Mouse (Mus musculus): ENCODE measurements around the gene Bcl2l12.

Gene Bcl2l12

GRCm38 (mm10) chr7:44986879-44987718 is 11.4 kb downstream of the Bcl2l12 start:
- DNase-seq (ENCODE audit: low spot score): no peak

- peak; percentile 100 for DNase-seq (ENCODE audit: low spot score)
Measured at GRCm38 (mm10) chr7:44986192-44986878, 12.2 kb downstream of the Bcl2l12 start, which contains the start of gene Prmt1. TSS of gene Prmt1 (minus strand) at chr7:44986568.

- peak; percentile 43 for DNase-seq (ENCODE audit: low spot score)
Measured at GRCm38 (mm10) chr7:44985595-44986191, 12.8 kb downstream of the Bcl2l12 start.

- DNase-seq (ENCODE audit: low spot score): no peak
Measured at GRCm38 (mm10) chr7:44984833-44985164, 13.7 kb downstream of the Bcl2l12 start.

- no peak for DNase-seq (ENCODE audit: low spot score)
Measured at GRCm38 (mm10) chr7:44983944-44984832, 14.3 kb downstream of the Bcl2l12 start.

GRCm38 (mm10) chr7:44983085-44983484 is 15.4 kb downstream of the Bcl2l12 start:
- peak; percentile 84 for DNase-seq (ENCODE audit: low spot score)

GRCm38 (mm10) chr7:44981539-44981938 is 17.0 kb downstream of the Bcl2l12 start:
- DNase-seq (ENCODE audit: low spot score): no peak

GRCm38 (mm10) chr7:44978300-44978699 is 20.2 kb downstream of the Bcl2l12 start:
- no peak for DNase-seq (ENCODE audit: low spot score)

- DNase-seq (ENCODE audit: low spot score): no peak
Measured at GRCm38 (mm10) chr7:44975117-44975419, 23.4 kb downstream of the Bcl2l12 start.

GRCm38 (mm10) chr7:44974383-44975116 is 24.0 kb downstream of the Bcl2l12 start, which contains the start of gene Cpt1c:
TSS of gene Cpt1c (minus strand) at chr7:44974851.
- DNase-seq (ENCODE audit: low spot score): no peak

- no peak for DNase-seq (ENCODE audit: low spot score)
Measured at GRCm38 (mm10) chr7:44973415-44974130, 24.9 kb downstream of the Bcl2l12 start.

- DNase-seq (ENCODE audit: low spot score): no peak
Measured at GRCm38 (mm10) chr7:44971142-44971541, 27.4 kb downstream of the Bcl2l12 start.

GRCm38 (mm10) chr7:44970231-44970691 is 28.3 kb downstream of the Bcl2l12 start:
- DNase-seq (ENCODE audit: low spot score): peak; percentile 80

- no peak for DNase-seq (ENCODE audit: low spot score)
Measured at GRCm38 (mm10) chr7:44966638-44967037, 31.9 kb downstream of the Bcl2l12 start.

- no peak for DNase-seq (ENCODE audit: low spot score)
Measured at GRCm38 (mm10) chr7:44965975-44966374, 32.5 kb downstream of the Bcl2l12 start.

- DNase-seq (ENCODE audit: low spot score): no peak
Measured at GRCm38 (mm10) chr7:44964990-44965389, 33.5 kb downstream of the Bcl2l12 start.

- DNase-seq (ENCODE audit: low spot score): no peak
Measured at GRCm38 (mm10) chr7:44962831-44963230, 35.7 kb downstream of the Bcl2l12 start.

GRCm38 (mm10) chr7:44962337-44962736 is 36.2 kb downstream of the Bcl2l12 start:
- no peak for DNase-seq (ENCODE audit: low spot score)

GRCm38 (mm10) chr7:44960512-44960910 is 38.0 kb downstream of the Bcl2l12 start:
- no peak for DNase-seq (ENCODE audit: low spot score)

- no peak for DNase-seq (ENCODE audit: low spot score)
Measured at GRCm38 (mm10) chr7:44959874-44960511, 38.5 kb downstream of the Bcl2l12 start.
